Mouse (Mus musculus) stomach, postnatal 0 days (tissue): ENCODE data around the gene Prkg1. TPM values are rescaled to one million over a fixed set of nuclear protein-coding genes. Genes with fewer than 3 reads are reported as not detected.

Source experiments
- ATAC-seq: fragments of 200-750 bp; cut with Nextera tagmentation; 2 replicates; pipeline ENCODE4 v1.8.0; 2017; ENCODE audit not compliant: low FRiP score, low TSS enrichment
- DNase-seq: peaks from one replicate; pipeline ENCODE4 v3.0.0-alpha.2; 2016; ENCODE audit warnings: low spot score
- H3K27ac ChIP-seq: fragments of 300-500 bp; sonication (generic); replicated peaks from 2 replicates; pipeline ENCODE4 v1.5.1; 2014; ENCODE audit warnings: mild to moderate bottlenecking, control low read depth
- H3K27me3 ChIP-seq: fragments of 300-500 bp; sonication (generic); 2 replicates; pipeline ENCODE4 v1.6.1; 2014; ENCODE audit warnings: low read length; ENCODE audit not compliant: control insufficient read depth, insufficient read depth
- H3K36me3 ChIP-seq: fragments of 300-500 bp; sonication (generic); 2 replicates; pipeline ENCODE4 v1.6.1; 2014; ENCODE audit warnings: low read length, mixed read lengths; ENCODE audit not compliant: control insufficient read depth, insufficient read depth
- H3K4me1 ChIP-seq: fragments of 300-500 bp; sonication (generic); replicated peaks from 2 replicates; pipeline ENCODE4 v1.6.1; 2014; ENCODE audit warnings: antibody characterized with exemption; ENCODE audit not compliant: control insufficient read depth, insufficient read depth
- H3K4me2 ChIP-seq: fragments of 300-500 bp; sonication (generic); replicated peaks from 2 replicates; pipeline ENCODE4 v1.6.1; 2014; ENCODE audit warnings: low read depth, mild to moderate bottlenecking, control low read depth, moderate library complexity
- H3K4me3 ChIP-seq: fragments of 300-500 bp; sonication (generic); 2 replicates; pipeline ENCODE4 v1.5.1; 2014; ENCODE audit warnings: low read depth, low read length, control low read depth
- H3K9ac ChIP-seq: fragments of 300-500 bp; sonication (generic); 2 replicates; pipeline ENCODE4 v1.6.1; 2014; ENCODE audit warnings: mild to moderate bottlenecking, low read length, control low read depth, mixed read lengths
- H3K9me3 ChIP-seq: fragments of 300-500 bp; sonication (generic); 2 replicates; pipeline ENCODE4 v1.6.1; 2016; ENCODE audit warnings: low read length; ENCODE audit not compliant: control insufficient read depth
- CTCF ChIP-seq: IDR thresholded peaks from 2 replicates; pipeline ENCODE4 v1.5.1; 2016; ENCODE audit warnings: antibody characterized with exemption, low read depth, mild to moderate bottlenecking, moderate library complexity
- EP300 ChIP-seq: optimal IDR thresholded peaks from 2 replicates; pipeline ENCODE3; 2016; ENCODE audit warnings: antibody characterized with exemption
- WGBS: fragments of 180-500 bp; shearing (Covaris S2); extraction: QIAGEN DNeasy Blood & Tissue Kit; methylation state at CpG from one replicate; pipeline ENCODE4 v1.1.7; 2014; 5-methylcytosine and 5-hydroxymethylcytosine counted together
- polyA plus RNA-seq: library from polyadenylated mRNA; unstranded; fragments of >200 nt; fragmentation: Nextera tagmentation; extraction: Ambion mirVana; gene quantifications from 2 replicates; pipeline ENCODE4 v1.2.1, GENCODE M21; 2015

Prkg1 gene
- polyA plus RNA-seq, 1 experiment from 2014 or later: 6.4 TPM

- H3K9me3 ChIP-seq: no peaks in the 10 kb centered on the region
- no peak overlapping the region for H3K4me2 ChIP-seq
- H3K27ac ChIP-seq: no peak overlapping the region
- ATAC-seq: no peak
- 90% methylated on average over 3 of the region's 3 CpGs for WGBS
- H3K27me3 ChIP-seq: no peaks in the 10 kb centered on the region
- H3K9ac ChIP-seq: no peak overlapping the region
- no peak for TF ChIP-seq EP300
- no peak for TF ChIP-seq CTCF
- no peak for DNase-seq
- H3K4me1 ChIP-seq: no peaks in the 10 kb centered on the region
- no peak overlapping the region for H3K4me3 ChIP-seq
- no peaks in the 10 kb centered on the region for H3K36me3 ChIP-seq
Observed at GRCm38 (mm10) chr19:31781521-31782018, 16.7 kb upstream of the Prkg1 start.

GRCm38 (mm10) chr19:31781077-31781476 lies 16.2 kb upstream of the Prkg1 start:
- H3K4me1 ChIP-seq: no peaks in the 10 kb centered on the region
- H3K4me3 ChIP-seq: no peak overlapping the region
- no peak overlapping the region for H3K9ac ChIP-seq
- H3K9me3 ChIP-seq: no peaks in the 10 kb centered on the region
- TF ChIP-seq CTCF (no peak), EP300 (no peak)
- no peak for DNase-seq
- H3K27ac ChIP-seq: no peak overlapping the region
- H3K4me2 ChIP-seq: no peak overlapping the region
- whole genome bisulfite sequencing: 45% methylated on average over 2 of the region's 2 CpGs
- no peaks in the 10 kb centered on the region for H3K36me3 ChIP-seq
- ATAC-seq: no peak
- H3K27me3 ChIP-seq: no peaks in the 10 kb centered on the region

GRCm38 (mm10) chr19:31780222-31780621 lies 15.4 kb upstream of the Prkg1 start:
- Histone ChIP-seq H3K9me3 (no peaks in the 10 kb centered on the region), H3K4me2 (no peak overlapping the region), H3K27me3 (no peaks in the 10 kb centered on the region), H3K4me1 (no peaks in the 10 kb centered on the region), H3K9ac (no peak overlapping the region), H3K36me3 (no peaks in the 10 kb centered on the region), H3K27ac (no peak overlapping the region), H3K4me3 (no peak overlapping the region)
- WGBS: 89% methylated on average over 1 of the region's 1 CpGs
- TF ChIP-seq EP300: no peak
- no peak for TF ChIP-seq CTCF
- no peak for ATAC-seq
- DNase-seq: no peak

GRCm38 (mm10) chr19:31779021-31779420 lies 14.2 kb upstream of the Prkg1 start:
- H3K4me2 ChIP-seq: no peak overlapping the region
- no peaks in the 10 kb centered on the region for H3K4me1 ChIP-seq
- H3K27me3 ChIP-seq: no peaks in the 10 kb centered on the region
- ATAC-seq (no peak), DNase-seq (no peak)
- 52% methylated on average over 4 of the region's 4 CpGs for WGBS
- no peaks in the 10 kb centered on the region for H3K9me3 ChIP-seq
- TF ChIP-seq EP300: no peak
- no peak for TF ChIP-seq CTCF
- H3K27ac ChIP-seq: no peak overlapping the region
- H3K36me3 ChIP-seq: no peaks in the 10 kb centered on the region
- no peak overlapping the region for H3K9ac ChIP-seq
- no peak overlapping the region for H3K4me3 ChIP-seq

- Histone ChIP-seq H3K27ac (no peak overlapping the region), H3K4me2 (no peak overlapping the region), H3K9ac (no peak overlapping the region), H3K36me3 (no peaks in the 10 kb centered on the region), H3K4me3 (no peak overlapping the region), H3K27me3 (no peaks in the 10 kb centered on the region), H3K9me3 (no peaks in the 10 kb centered on the region), H3K4me1 (0 out of 2 replicates have a peak, but pooled peaks cover 2% of the 10 kb centered on the region)
- WGBS: 5% methylated on average over 3 of the region's 3 CpGs
- ATAC-seq (no peak), DNase-seq (no peak)
- TF ChIP-seq CTCF: peak; percentile 64
- no peak for TF ChIP-seq EP300
Observed at GRCm38 (mm10) chr19:31767004-31767403, 2.2 kb upstream of the Prkg1 start.

GRCm38 (mm10) chr19:31765451-31765850 lies 618 bp upstream of the Prkg1 start:
- Histone ChIP-seq H3K36me3 (no peaks in the 10 kb centered on the region), H3K27ac (no peak overlapping the region), H3K4me1 (0 out of 2 replicates have a peak, but pooled peaks cover 2% of the 10 kb centered on the region), H3K4me3 (no peak overlapping the region), H3K9ac (no peak overlapping the region), H3K9me3 (no peaks in the 10 kb centered on the region), H3K27me3 (no peaks in the 10 kb centered on the region), H3K4me2 (peak overlapping the region; percentile 83)
- TF ChIP-seq EP300 (no peak), CTCF (no peak)
- no peak for ATAC-seq
- DNase-seq: no peak
- WGBS: 45% methylated on average over 4 of the region's 4 CpGs
